Mouse (Mus musculus): ENCODE results near the gene Abhd15. TPM values are rescaled to one million over a fixed set of nuclear protein-coding genes. Genes with fewer than 3 reads are reported as not detected.
A peak's percentile ranks its signal among the peaks of the same experiment; 100 is the strongest.

The Abhd15 gene
- 1.6 and 1.8 TPM in 2 replicates for polyA plus RNA-seq (2014; fragmentation: Nextera tagmentation; extraction: Ambion mirVana)

DNA sequence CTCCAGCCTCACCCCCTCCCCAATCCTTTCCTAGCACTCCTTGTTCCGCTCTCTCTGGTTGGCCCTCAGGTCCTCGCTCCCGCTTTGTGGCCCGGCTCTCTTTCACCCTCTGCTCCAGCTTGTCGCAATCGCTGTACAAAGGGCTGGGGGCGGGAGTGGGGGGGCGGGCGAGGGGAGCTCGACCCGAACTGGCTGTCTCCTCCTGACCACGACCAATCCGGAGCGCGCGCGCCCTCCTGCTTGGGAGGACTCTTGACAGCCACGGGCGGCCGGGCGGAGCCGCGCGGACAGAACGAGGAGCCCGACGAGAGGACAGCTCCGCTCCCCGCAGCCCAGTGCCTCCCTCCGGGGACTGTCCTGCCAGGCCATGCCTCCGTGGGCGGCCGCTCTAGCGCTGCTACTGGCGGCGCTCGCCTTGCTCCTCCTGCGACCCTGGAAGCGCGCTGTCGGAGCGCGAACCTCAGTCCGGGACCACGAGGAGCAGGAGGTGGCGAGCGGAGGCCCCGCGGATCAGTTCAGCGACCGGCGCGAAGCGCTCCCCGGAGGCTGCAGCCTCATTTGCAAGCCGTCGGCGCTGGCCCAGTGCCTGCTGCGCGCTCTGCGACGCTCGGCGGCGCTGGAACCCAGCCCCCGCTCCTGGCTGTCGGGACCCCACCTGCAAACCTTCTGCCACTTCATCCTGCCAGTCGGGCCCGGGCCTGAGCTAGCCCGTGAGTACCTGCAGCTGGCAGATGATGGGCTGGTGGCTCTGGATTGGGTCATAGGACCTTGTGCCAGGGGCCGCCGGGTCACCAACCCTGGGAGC lies at the start of gene Abhd15:
Gene Abhd15 (plus strand): TSS at position 290 of the 805 bp plus-strand sequence.
- peaks cover 21 to 29% of the 10 kb centered on the region in 2 experiments for H3K4me1 ChIP-seq (ENCODE audit: control insufficient read depth in 2 of 2, insufficient read depth in 2 of 2, low read length in 2 of 2)
- H3K4me3 ChIP-seq (ENCODE audit: control insufficient read depth in 1 of 2, insufficient read depth in 1 of 2, low read depth in 1 of 2, low read length in 2 of 2) = peak within 1 kb of the TSS; percentile 81 to 82
- H3K27me3 ChIP-seq (ENCODE audit: control insufficient read depth, insufficient read depth, low read length) = peaks cover 8% of the 10 kb centered on the region
- peak within 1 kb of the TSS; percentile 98 for H3K4me2 ChIP-seq (ENCODE audit: low read length)
- no peaks in the 10 kb centered on the region for H3K36me3 ChIP-seq (ENCODE audit: control insufficient read depth, insufficient read depth, low read length)
- under 1% methylated on average over 68 of the region's 72 CpGs for WGBS
- peak; percentile 47 for ATAC-seq (ENCODE audit: insufficient number of reproducible peaks, insufficient read depth, low FRiP score, low read depth)
- H3K9ac ChIP-seq (ENCODE audit: low read length) = peak within 1 kb of the TSS; percentile 70
- peak within 1 kb of the TSS; percentile 7 to 63; a peak in 3 of 4 replicates for H3K27ac ChIP-seq (replicated peaks in 1 of 2; ENCODE audit: control insufficient read depth in 1 of 2, insufficient read depth in 1 of 2, low read depth in 2 of 2, low read length in 2 of 2)
- H3K9me3 ChIP-seq (ENCODE audit: control insufficient read depth, low read length) = no peaks in the 10 kb centered on the region

DNA sequence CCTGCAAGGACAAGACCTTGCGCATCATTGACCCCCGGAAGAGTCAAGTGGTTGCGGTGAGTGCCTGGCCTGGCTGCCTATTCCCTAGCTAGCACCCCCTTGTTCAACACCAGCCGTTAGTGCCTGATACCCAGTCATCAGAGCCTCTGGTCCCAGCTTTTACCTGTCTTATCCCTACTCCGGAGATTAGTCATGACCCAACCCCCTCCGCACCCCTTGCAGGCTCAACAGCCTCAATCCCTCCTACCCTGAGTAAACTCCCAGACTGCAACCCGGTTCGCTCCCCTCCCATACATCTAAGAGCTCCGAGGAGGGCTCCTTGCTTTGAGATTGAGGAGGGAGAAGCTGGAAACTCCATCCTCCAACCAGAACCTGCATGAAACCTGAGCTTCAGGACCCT lies 48.4 kb upstream of the Abhd15 start:
- H3K27me3 ChIP-seq (ENCODE audit: control insufficient read depth, insufficient read depth, low read length) = peaks cover 16% of the 10 kb centered on the region
- H3K4me3 ChIP-seq (ENCODE audit: control insufficient read depth in 1 of 2, insufficient read depth in 1 of 2, low read depth in 1 of 2, low read length in 2 of 2) = no peak overlapping the region
- 0 out of 2 replicates have a peak overlapping the region, but pooled peaks have one; percentile 34 for H3K9ac ChIP-seq (ENCODE audit: low read length)
- H3K9me3 ChIP-seq (ENCODE audit: control insufficient read depth, low read length) = no peaks in the 10 kb centered on the region
- H3K4me2 ChIP-seq (ENCODE audit: low read length) = no peak overlapping the region
- peaks cover 39 to 51% of the 10 kb centered on the region in 2 experiments for H3K4me1 ChIP-seq (ENCODE audit: control insufficient read depth in 2 of 2, insufficient read depth in 2 of 2, low read length in 2 of 2)
- 33% methylated on average over 9 of the region's 9 CpGs for WGBS
- H3K36me3 ChIP-seq (ENCODE audit: control insufficient read depth, insufficient read depth, low read length) = peaks cover 26% of the 10 kb centered on the region
- no peak for ATAC-seq (ENCODE audit: insufficient number of reproducible peaks, insufficient read depth, low FRiP score, low read depth)
- H3K27ac ChIP-seq (replicated peaks in 1 of 2; ENCODE audit: control insufficient read depth in 1 of 2, insufficient read depth in 1 of 2, low read depth in 2 of 2, low read length in 2 of 2) = no peak overlapping the region

DNA sequence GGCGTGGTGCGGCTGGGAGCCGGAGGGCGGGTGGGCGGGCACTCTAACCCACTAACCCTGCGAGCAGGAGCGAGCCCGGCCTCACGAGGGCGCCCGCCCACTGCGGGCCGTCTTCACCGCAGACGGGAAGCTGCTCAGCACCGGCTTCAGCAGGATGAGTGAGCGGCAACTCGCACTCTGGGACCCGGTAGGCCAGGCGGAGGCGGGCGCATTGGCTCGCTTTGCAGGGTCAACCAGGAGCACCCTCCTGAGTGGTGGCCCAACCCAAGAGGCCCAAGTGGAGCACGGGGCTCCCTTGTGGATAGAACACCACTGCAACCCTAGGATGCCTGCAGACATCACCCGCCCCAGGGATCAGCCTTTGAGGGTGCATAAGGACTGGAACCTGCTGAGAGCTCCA lies 47.8 kb upstream of the Abhd15 start:
- Histone ChIP-seq H3K9ac (ENCODE audit: low read length) (no peak overlapping the region), H3K9me3 (ENCODE audit: control insufficient read depth, low read length) (no peaks in the 10 kb centered on the region), H3K4me2 (ENCODE audit: low read length) (0 out of 2 replicates have a peak overlapping the region, but pooled peaks have one; percentile 11), H3K4me3 (ENCODE audit: control insufficient read depth in 1 of 2, insufficient read depth in 1 of 2, low read depth in 1 of 2, low read length in 2 of 2) (no peak overlapping the region), H3K36me3 (ENCODE audit: control insufficient read depth, insufficient read depth, low read length) (peaks cover 32% of the 10 kb centered on the region), H3K27ac (replicated peaks in 1 of 2; ENCODE audit: control insufficient read depth in 1 of 2, insufficient read depth in 1 of 2, low read depth in 2 of 2, low read length in 2 of 2) (no peak overlapping the region), H3K27me3 (ENCODE audit: control insufficient read depth, insufficient read depth, low read length) (peaks cover 16% of the 10 kb centered on the region), H3K4me1 (ENCODE audit: control insufficient read depth in 2 of 2, insufficient read depth in 2 of 2, low read length in 2 of 2) (peaks cover 39 to 47% of the 10 kb centered on the region in 2 experiments)
- 11% methylated on average over 25 of the region's 25 CpGs for WGBS
- no peak for ATAC-seq (ENCODE audit: insufficient number of reproducible peaks, insufficient read depth, low FRiP score, low read depth)

DNA sequence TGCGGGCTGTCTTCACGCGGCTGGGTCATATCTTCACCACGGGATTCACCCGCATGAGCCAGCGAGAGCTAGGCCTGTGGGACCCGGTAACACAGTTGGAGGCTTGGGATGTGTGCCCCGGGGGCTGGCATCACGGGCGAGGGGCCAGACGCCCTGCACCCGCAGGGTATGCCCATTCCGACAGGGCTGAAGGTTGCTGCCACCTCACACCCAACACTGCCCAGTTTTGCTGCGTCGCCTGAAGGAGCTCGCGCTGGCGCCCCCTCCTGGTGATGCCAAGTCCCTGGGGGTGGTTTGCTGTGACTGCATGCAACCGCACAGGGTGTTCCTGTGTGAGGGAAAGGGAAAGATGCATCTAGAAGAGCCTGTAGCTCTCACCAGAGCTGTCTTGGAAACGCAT lies 47.1 kb upstream of the Abhd15 start:
- Histone ChIP-seq H3K9ac (ENCODE audit: low read length) (no peak overlapping the region), H3K27ac (replicated peaks in 1 of 2; ENCODE audit: control insufficient read depth in 1 of 2, insufficient read depth in 1 of 2, low read depth in 2 of 2, low read length in 2 of 2) (no peak overlapping the region), H3K27me3 (ENCODE audit: control insufficient read depth, insufficient read depth, low read length) (peaks cover 16% of the 10 kb centered on the region), H3K4me2 (ENCODE audit: low read length) (no peak overlapping the region), H3K4me3 (ENCODE audit: control insufficient read depth in 1 of 2, insufficient read depth in 1 of 2, low read depth in 1 of 2, low read length in 2 of 2) (no peak overlapping the region), H3K36me3 (ENCODE audit: control insufficient read depth, insufficient read depth, low read length) (peaks cover 34% of the 10 kb centered on the region), H3K4me1 (ENCODE audit: control insufficient read depth in 2 of 2, insufficient read depth in 2 of 2, low read length in 2 of 2) (peaks cover 39 to 46% of the 10 kb centered on the region in 2 experiments), H3K9me3 (ENCODE audit: control insufficient read depth, low read length) (no peaks in the 10 kb centered on the region)
- no peak for ATAC-seq (ENCODE audit: insufficient number of reproducible peaks, insufficient read depth, low FRiP score, low read depth)
- WGBS = 24% methylated on average over 20 of the region's 20 CpGs

DNA sequence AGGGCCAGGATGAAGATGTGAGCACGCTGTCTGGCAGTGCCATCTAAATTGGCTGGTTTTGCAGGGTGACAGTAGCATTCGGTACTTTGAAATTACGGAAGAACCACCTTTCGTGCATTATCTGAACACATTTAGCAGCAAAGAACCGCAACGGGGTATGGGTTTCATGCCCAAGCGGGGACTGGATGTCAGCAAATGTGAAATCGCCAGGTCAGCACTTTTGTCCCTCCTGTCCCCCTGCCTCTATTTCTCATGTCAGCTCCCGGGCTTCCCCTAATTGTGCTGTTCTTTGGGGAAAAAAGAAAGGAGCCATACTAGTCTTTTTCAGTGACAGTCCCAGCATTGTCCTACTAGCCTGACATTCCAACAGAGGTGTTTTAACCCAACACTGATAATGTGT lies 46.5 kb upstream of the Abhd15 start:
- H3K4me1 ChIP-seq (ENCODE audit: control insufficient read depth in 2 of 2, insufficient read depth in 2 of 2, low read length in 2 of 2) = peaks cover 35 to 41% of the 10 kb centered on the region in 2 experiments
- H3K4me3 ChIP-seq (ENCODE audit: control insufficient read depth in 1 of 2, insufficient read depth in 1 of 2, low read depth in 1 of 2, low read length in 2 of 2) = no peak overlapping the region
- peaks cover 16% of the 10 kb centered on the region for H3K27me3 ChIP-seq (ENCODE audit: control insufficient read depth, insufficient read depth, low read length)
- no peak overlapping the region for H3K9ac ChIP-seq (ENCODE audit: low read length)
- ATAC-seq (ENCODE audit: insufficient number of reproducible peaks, insufficient read depth, low FRiP score, low read depth) = no peak
- peaks cover 36% of the 10 kb centered on the region for H3K36me3 ChIP-seq (ENCODE audit: control insufficient read depth, insufficient read depth, low read length)
- H3K27ac ChIP-seq (replicated peaks in 1 of 2; ENCODE audit: control insufficient read depth in 1 of 2, insufficient read depth in 1 of 2, low read depth in 2 of 2, low read length in 2 of 2) = no peak overlapping the region
- no peak overlapping the region for H3K4me2 ChIP-seq (ENCODE audit: low read length)
- no peaks in the 10 kb centered on the region for H3K9me3 ChIP-seq (ENCODE audit: control insufficient read depth, low read length)
- WGBS = 86% methylated on average over 9 of the region's 9 CpGs

DNA sequence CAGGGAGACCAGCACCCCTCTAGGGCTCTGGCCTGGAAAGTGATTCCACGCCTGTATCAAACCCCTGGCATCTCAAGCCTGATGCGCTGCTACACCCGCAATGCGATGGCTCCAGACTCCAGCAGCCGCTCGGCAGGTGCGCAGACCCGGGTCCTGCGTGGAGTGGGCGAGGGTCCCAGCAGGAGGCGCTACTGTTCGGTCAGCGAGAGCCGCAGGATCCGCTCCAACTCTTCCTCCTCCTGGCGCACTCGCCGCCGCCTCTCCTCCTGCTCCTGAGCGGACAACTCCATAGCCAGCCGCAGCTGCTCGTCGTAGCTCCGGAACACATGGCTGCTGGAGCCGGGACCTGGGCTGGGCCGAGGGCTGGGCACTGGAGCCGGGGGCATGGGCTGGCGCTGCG lies 43.5 kb upstream of the Abhd15 start:
- 76% methylated on average over 28 of the region's 29 CpGs for WGBS

DNA sequence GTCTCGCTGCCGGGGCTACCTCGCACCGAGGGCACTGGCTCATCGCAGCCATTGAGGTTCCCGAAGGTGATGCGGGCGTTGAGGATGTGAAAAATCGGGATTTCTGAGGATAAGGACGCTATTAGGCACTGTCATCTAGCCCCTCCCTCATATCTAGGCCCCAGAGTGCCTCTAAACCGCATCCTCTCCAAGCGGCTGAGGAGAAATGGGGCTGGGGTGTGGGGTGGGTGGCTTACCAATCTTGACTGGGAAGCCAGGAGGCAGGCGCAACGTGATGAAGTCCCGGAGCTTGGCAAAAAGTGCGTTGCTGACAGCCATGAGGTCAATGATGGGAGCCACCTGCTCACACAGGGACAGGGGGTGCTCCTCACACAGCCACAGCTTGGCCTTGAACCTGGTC lies 42.1 kb upstream of the Abhd15 start:
- Histone ChIP-seq H3K27me3 (ENCODE audit: control insufficient read depth, insufficient read depth, low read length) (peaks cover 5% of the 10 kb centered on the region; the same call in 1 of the 2 replicates), H3K4me1 (ENCODE audit: control insufficient read depth in 2 of 2, insufficient read depth in 2 of 2, low read length in 2 of 2) (peaks cover 0 to 2% of the 10 kb centered on the region in 2 experiments; a peak in 1 of 4 replicates), H3K4me3 (ENCODE audit: control insufficient read depth in 1 of 2, insufficient read depth in 1 of 2, low read depth in 1 of 2, low read length in 2 of 2) (no peak overlapping the region), H3K9me3 (ENCODE audit: control insufficient read depth, low read length) (no peaks in the 10 kb centered on the region), H3K4me2 (ENCODE audit: low read length) (no peak overlapping the region), H3K36me3 (ENCODE audit: control insufficient read depth, insufficient read depth, low read length) (peaks cover 42% of the 10 kb centered on the region), H3K9ac (ENCODE audit: low read length) (no peak overlapping the region), H3K27ac (replicated peaks in 1 of 2; ENCODE audit: control insufficient read depth in 1 of 2, insufficient read depth in 1 of 2, low read depth in 2 of 2, low read length in 2 of 2) (no peak overlapping the region)
- no peak for ATAC-seq (ENCODE audit: insufficient number of reproducible peaks, insufficient read depth, low FRiP score, low read depth)
- 81% methylated on average over 16 of the region's 16 CpGs for WGBS

More for the DNA sequence above, 43.5 kb upstream of the Abhd15 start:
- H3K4me2 ChIP-seq (ENCODE audit: low read length) = no peak overlapping the region
- H3K9me3 ChIP-seq (ENCODE audit: control insufficient read depth, low read length) = no peaks in the 10 kb centered on the region
- H3K36me3 ChIP-seq (ENCODE audit: control insufficient read depth, insufficient read depth, low read length) = peaks cover 42% of the 10 kb centered on the region
- peaks cover 10% of the 10 kb centered on the region; the same call in 1 of the 2 replicates for H3K27me3 ChIP-seq (ENCODE audit: control insufficient read depth, insufficient read depth, low read length)
- no peak for ATAC-seq (ENCODE audit: insufficient number of reproducible peaks, insufficient read depth, low FRiP score, low read depth)
- peaks cover 12% of the 10 kb centered on the region in 2 experiments for H3K4me1 ChIP-seq (ENCODE audit: control insufficient read depth in 2 of 2, insufficient read depth in 2 of 2, low read length in 2 of 2)
- H3K4me3 ChIP-seq (ENCODE audit: control insufficient read depth in 1 of 2, insufficient read depth in 1 of 2, low read depth in 1 of 2, low read length in 2 of 2) = no peak overlapping the region; a peak in 1 of 4 replicates
- no peak overlapping the region for H3K9ac ChIP-seq (ENCODE audit: low read length)
- no peak overlapping the region for H3K27ac ChIP-seq (replicated peaks in 1 of 2; ENCODE audit: control insufficient read depth in 1 of 2, insufficient read depth in 1 of 2, low read depth in 2 of 2, low read length in 2 of 2)

Data from heart, embryonic 14.5 days (tissue).